Mouse (Mus musculus) embryo, embryonic 10 days (tissue): ENCODE results near the gene Kantr.
A peak's percentile ranks its signal among the peaks of the same experiment; 100 is the strongest.
"Not testable (repeated sequence)": the region's sequence is repeated elsewhere in the genome, so short reads cannot be mapped to it uniquely, and the experiment has no call there.

ENCODE experiments used
- DNase-seq: peaks from one replicate; pipeline ENCODE4 v3.0.0-alpha.2; 2015; ENCODE audit warnings: low spot score

Kantr gene

DNA sequence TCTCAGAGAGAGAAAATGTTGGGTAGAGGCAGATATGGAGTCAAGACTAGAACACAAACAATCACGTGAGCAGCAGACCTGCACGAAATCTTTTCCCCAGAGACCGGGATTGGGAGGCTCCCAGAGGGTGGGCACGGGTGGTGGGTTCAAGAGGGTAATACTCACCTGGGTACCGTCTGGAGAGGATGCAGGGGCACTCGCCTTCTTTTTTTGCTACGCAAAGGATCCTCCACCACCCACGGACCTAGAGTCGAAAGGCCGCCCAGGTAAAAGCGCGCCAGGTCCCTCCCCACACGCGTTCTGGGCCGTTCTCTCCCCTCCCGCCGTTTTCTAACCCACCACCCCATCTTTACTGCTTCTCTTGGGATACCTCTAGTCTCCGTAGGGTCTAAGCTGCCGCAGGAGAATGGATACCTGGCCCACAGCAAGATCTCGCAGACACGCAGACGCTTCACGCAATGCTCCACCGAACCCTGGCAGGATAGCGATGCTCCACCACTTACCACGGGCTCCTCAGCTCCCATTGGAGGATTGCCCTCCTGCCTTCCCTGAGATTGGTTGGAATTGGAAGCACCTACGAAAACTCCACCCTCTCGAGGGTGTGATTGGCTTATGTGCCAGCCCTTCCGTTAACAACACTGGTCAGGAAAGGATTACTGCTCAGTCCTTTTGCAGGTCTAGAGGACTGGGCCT lies at the start of gene Kantr:
TSS of gene Kantr (minus strand) at position 500 of the 693 bp plus-strand sequence.
- peak; percentile 85 for DNase-seq

DNA sequence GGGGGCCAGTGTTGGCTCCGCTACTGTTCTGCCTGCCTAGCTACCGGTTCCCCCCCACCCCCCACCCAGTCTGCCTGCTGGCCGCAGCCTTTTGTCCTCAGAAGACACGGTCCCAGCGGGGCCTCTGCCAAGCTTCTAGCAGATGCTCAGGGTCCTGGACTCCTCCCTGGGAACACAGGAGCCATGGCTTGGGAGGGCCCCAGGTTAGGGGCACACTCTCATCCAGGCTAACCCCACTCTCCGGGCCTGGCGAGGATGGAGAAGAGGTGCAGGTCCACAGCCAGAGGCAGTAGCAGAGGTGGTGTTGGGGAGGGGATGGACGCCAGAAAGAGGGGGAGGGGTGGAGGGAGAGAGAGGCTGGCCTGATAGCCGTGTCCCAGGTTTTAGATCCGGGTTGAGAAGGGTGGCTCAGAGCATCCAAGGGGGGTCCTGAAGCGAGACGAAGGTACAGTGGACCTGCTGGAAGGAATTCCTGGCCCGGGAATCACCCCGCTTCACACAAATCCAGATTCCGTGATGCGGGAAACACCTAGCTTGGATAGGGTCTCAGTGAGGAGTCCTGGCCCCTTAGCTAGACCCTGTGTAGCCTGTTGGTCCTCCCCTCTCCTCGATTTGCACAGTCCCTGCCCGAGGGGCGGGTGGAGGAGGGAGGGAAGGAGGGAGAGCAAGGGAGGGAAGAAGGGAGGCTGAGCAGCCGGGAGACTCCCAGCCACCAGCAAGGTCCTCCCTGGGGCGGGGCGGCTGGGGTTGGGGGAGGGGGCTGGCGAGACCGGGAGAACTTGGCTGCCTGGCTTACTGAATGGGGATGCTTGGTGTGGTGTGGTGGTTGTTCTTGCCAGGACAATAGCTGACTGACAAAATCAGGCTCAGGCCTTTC lies 41.3 kb upstream of the Kantr start, which contains the start of gene Gpr173:
TSS of gene Gpr173 (minus strand) at position 308 of the 877 bp plus-strand sequence.
- DNase-seq = peak; percentile 71

DNA sequence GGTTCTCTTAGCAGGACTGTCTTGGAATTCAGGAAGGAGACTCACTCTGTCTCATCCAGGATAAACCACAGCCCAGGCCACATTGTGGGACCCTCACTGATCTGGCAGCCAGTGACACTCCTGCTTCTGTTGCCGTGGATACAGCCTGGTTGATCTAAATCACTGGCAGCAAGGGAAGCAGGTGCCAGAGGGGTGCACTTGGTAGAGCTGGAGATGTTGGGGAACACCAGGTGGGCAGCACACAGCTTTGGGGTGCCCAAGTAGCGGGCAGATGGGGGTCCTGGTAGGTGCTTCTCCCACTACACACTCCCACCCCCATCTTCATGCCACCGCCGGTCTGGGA lies 40.7 kb upstream of the Kantr start:
- DNase-seq = peak; percentile 20

DNA sequence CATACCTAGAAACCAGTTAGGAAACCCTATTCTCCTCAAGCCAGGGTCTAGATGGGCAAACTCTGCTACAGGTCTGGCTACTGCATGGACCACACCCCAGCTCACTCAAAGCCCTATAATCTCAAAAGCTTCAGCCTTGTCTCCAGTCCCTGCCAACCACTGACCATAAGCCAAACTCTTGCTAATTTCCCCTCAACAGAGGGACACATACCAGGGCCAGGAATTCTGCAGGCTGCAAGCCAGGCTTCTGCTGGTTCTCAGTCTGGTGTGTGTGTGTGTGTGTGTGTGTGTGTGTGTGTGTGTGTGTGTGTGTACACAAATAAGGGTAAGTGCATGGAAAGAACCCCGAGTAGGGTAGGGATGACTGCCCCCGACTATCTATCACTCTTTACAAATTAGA lies 39.1 kb upstream of the Kantr start:
- DNase-seq = no peak

DNA sequence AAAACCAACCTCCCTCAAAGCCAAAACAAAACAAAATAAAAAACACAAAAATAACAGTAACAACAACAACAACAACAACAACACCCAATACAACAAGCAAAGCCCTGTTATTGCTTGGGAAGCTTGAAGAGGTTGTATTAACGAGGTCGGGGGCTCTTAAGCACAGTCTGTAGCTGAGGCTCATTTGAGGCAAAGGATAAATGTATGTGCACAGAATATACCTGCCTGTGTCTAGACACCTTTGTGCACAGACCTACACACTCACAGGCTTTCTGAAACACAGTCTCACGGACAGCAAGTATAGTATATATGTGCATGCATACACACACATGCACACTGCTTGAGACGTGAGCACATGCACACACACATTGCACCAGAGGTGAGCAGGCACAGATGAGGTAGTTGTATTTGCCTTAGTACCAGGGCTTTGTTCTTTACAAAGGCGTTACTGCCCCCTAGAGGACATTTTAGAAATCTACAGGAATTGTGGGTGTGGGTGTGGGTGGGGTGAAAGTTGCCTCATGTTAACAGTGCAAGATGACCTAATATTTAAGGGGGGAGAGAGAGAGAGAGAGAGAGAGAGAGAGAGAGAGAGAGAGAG lies 25.4 kb upstream of the Kantr start:
- peak; percentile 73 for DNase-seq

DNA sequence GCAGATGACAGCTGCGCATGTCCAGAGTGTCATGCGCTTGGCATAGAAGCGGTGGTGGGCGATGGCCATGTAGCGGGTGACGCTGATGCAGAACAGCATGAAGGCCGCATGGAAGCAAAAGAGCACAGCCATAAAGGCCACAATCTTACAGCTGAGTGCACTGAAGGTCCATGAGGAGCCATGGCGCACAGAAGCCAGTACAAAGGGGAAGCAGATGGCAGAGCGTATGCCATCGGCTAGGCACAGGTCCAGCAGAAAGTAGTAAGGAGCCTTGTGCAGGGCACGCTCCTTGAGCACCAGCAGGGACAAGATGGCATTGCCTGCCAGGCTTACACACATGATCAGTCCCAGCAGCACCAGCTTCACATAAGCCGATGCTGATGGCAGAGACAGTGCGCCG lies 19.7 kb upstream of the Kantr start:
- DNase-seq = no peak

DNA sequence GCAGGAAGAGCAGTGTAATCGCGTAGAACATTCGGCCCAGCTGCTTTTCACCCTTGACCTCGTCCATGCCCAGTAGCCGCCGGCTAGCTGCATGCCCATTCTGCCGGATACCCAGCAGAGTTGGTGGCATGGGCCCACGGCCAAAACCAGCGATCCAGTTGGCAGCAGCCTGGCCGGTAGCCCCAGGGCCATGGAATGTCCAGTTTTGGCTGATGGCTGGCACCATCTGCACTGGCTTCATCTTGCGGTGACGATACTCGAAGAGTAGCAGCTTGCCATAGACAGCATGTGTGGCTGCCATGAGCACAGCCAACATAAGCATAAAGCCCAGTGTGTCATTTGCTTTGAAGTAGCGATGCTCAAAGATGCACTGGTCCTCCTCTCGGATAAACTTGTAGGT lies 19.3 kb upstream of the Kantr start:
- no peak for DNase-seq

DNA sequence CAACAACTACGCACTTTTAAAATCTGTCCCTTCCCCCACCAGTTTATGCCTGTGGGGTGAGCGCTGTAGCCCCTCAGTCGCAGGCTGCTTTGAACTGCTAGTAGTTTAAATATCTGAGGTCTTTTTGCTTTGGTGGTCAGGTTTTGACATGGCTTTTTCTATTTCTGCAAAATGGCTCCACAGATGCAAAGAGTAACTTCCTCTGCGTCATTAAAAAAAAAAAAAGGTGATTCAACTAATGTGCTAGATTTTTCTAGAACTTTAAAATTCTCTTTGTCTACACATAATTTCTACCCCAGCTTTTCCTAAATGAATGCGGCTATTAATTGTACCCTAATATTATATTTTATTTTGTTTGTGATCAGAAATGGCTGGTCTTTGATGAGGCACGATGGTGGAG lies 15.6 kb upstream of the Kantr start:
- DNase-seq = no peak

DNA sequence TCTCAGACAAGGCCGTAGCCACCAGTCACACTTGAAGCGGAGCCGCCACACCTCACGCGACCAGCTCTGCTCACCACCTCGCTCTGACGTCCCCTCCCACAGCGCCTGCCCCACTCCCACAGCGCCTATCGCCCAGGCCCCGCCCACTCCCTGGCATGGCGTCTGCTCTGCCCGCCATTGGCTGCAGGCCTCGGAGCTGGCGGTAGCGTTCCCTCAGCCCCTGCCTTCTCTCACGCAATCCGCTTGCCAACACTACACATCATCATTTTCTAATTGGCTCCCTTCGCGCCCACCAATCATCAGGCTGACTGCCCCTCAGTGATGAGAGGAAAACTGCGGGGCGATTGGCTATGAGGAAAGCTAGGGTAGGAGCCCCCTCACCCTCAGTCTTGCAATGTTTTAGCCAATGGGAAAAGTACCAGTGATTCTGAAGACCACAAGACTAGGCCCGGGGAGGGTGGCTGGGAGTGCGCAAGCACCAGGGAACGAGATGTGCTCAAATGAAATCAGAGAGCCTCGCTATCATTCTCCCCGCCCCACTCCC lies 15.1 kb upstream of the Kantr start, which contains the start of gene Tspyl2:
TSS of gene Tspyl2 (minus strand) at position 68 of the 544 bp plus-strand sequence.
- peak; percentile 94 for DNase-seq

DNA sequence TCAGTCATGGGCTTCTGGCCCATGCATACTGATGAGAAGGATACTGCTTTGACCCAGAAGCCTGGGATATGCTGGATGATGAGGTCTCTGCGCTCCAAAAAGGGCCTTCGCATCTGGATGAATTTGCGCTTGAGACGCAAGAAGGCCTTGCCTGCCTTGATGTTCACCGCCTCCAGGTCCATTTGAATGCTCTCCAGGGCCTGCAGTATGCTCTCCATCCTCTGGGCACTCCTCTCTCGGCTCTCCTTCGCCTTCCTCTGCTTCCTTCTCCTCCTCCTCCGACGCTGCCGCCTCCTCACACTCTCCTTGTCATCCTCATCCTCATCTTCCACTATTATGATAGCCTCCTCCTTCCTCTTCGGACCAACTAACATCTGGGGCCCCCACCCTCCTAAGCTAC lies 14.2 kb upstream of the Kantr start:
- DNase-seq = peak; percentile 17

DNA sequence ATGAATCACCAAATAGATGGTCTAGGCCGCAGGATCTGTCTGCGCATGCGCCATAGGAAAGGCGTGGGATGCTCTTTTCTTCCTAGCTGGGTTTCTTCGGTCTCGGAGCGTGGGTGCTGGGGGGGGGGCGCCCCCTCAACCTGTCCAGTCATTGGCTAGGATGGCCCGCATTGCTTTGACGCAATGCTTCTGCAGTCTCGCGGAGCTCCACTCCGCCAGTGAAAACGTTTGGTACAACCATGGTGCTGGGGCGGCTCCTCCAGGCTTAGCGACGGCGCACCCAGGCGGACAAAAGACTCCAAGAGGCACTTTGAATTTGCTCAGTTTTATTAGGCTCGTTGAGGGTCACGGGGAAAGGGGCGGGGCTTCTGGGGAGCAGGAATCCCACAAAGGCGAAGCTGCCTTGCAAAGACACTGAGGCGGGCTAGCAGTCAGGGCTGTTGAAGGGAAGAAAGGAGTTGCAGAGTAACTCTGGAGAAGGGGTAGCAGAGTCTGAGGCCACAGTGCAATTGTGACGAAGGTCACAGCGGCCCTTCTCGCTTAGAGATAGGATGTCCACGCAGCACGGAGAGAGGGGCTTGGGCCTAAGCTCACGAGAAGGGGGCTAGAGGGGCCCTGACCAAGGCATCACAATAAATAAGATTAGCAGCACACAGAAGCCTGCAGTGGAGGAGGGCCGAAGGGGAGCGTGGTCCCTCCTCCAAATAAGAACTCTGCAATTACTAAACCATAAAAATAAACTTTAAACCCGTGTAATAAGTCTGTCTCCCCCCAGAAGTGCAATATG lies 9.4 kb upstream of the Kantr start:
- DNase-seq = peak; percentile 89

DNA sequence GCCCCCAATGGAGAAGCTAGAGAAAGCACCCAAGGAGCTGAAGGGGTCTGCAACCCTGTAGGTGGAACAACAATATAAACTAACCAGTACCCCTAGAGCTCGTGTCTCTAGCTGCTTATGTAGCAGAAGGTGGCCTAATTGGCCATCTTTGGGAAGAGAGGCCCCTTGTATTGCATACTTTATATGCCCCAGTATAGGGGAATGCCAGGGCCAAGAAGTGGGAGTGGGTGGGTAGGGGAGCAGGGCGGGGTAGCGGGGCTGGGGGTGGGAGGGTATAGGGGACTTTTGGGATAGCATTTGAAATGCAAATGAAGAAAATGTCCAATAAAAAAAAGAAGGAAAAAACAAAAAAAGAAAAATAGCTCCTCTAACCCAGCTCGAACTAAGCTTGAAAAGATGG lies 8.8 kb upstream of the Kantr start:
- DNase-seq = not testable (repeated sequence)

DNA sequence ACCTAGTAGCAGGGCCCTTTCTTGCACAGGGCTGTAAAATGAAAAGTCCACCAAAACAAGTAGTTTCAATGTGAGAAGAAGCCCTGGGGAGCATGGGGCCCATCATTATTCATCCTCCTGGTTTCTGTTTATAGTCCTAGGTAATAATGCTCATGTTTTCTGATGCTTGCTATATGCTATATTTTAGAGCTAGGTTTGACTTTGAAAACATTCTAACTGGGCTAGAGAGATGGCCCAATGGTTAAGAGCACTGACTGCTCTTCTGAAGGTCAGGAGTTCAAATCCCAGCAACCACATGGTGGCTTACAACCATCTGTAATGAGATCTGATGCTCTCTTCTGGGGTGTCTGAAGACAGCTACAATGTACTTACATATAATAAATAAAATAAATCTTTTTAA lies 2.1 kb upstream of the Kantr start:
- DNase-seq = not testable (repeated sequence)

DNA sequence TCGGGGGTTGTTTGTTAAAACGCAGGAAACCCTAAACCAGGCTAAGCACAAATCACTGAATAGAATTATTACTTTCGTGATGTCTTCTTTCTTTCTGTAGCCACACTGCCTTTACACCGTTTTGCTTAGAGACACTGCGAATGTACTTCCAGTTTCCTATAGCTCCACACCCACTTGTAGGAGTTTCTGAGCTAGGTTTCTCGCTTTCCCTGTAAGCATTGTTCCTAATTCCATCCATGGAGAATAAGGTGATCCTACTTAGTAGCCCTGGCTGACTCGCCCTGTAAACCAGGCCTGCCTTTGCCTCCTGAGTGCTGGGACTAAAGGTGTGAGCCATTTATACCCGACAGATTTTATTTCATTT lies 376 bp upstream of the Kantr start:
- DNase-seq = no peak

DNA sequence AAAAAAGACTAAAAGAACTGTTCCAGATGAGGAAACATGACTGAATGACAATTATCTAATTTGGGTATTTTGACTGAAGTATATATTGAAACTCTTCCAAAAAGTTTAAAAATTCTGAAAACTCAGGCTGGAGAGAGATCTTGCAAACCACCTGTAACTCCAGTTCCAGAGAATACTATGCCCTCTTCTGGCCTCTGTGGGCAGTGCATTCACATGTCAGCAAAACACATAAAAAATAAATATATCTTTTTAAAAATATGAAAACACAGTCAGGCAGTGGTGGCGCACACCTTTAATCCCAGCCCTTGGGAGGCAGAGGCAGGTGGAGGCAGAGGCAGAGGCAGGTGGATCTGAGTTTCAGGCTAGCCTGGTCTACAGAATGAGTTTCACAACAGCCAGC lies 3.7 kb downstream of the Kantr start:
- DNase-seq = no peak

DNA sequence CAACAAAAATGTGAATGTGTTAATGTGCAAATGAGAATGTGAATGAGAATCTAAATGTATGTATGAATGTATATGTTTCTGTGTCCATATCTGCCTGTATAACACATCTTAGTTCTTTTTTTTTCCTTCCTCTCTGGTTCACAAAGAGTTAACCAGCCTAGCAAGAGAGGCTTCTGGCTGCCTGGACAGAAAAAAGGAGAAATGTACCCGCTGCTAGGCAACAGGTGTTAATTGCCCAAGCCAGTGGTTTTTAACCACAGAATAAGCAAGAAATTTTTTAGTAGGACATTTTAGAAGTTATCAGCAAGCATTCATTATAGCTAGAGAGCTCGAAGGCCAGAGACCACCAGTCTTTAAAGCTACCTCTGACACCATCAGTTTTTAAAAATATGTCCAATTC lies 4.5 kb downstream of the Kantr start:
- DNase-seq = no peak

DNA sequence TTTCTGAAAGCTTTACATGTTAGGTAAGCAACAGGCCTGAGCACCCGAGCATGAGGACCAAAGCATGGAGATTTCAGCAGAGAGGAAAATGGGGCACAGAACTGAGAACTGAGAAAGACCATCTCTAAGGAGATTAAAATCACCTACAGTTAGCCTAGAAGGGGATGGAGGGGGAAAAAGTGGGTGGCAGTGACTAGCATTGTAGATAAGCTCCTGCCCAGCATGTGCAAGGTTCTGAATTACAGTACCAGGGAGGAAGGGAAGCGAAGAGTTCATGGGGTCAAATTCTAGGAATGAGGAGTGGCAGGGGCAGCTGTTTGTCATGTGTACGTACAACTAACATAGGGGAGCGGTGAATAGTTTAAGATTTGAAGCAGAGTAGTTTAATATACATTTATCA lies 6.8 kb downstream of the Kantr start:
- DNase-seq = no peak

DNA sequence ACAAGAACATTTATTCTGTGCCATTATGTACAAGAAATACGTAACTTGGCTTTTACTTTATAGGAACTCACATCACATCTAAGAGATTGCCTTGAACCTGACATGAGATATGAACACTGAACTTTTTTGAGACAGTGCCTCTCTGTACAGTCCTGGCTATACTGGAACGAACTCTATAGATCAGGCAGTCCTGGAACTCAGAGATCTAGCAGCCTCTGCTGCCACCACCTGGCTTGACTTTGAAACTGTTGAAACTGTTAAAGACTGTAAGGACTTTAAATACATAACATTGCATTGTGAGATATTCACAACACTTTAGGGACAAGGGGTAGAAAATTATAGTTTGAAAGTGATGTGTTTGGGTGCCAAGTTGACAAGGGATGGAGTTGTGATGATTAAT lies 19.4 kb downstream of the Kantr start:
- peak; percentile 42 for DNase-seq

DNA sequence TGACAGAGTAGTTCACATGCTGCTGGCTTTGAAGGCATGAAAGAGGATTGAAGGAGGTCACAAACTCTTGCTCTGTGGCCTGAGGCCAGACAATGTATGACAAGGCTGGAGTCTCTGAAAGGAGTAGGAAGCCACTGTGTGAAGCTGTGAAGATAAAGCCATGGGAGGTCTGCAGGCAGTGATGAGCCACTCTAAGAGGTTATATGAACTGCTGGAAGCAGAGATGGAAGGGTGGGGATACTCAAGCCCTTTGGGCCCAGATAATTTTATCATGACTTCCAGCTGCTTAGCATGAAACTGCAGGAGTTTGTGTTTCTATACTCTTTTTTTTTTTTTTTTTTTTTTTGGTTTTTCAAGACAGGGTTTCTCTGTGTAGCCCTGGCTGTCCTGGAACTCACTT lies 19.9 kb downstream of the Kantr start:
- DNase-seq = peak; percentile 4

DNA sequence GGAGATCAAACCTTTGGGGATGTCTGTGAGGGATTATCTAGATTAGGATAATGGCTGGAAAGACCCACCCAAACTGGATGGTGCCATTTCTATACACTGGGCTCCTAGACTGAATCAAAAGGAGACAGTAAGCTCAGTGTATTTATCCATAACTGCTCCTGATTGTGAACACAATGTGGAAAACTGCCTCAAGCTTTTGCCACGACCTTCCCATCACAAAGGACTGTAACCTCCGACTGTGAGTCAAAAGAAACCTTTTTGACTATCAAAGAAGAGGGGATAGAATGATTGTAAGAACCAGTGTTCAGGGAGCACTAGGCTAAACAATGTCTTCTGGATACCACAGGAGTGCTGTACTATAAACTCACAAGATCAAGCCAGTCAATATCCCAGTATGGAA lies 21.1 kb downstream of the Kantr start:
- no peak for DNase-seq

DNA sequence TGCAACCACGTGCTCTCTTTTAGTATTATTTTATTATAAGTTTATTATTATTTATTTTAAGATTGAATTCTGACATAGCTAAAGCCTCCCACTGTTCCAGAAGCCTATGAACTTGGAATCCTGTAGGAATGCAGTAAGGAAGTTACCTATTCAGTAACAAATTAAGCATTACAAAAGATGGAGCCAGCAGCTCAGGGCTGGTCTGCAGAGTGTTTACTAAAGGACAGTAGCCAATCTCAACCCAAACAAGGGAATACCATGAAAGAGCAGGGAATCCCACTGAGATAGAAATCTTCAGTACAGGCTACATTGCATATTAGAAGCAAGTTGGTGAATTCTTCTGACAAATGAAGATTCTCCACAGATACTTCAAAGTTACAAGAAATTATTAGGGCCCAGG lies 40.3 kb downstream of the Kantr start:
- not testable (repeated sequence) for DNase-seq

DNA sequence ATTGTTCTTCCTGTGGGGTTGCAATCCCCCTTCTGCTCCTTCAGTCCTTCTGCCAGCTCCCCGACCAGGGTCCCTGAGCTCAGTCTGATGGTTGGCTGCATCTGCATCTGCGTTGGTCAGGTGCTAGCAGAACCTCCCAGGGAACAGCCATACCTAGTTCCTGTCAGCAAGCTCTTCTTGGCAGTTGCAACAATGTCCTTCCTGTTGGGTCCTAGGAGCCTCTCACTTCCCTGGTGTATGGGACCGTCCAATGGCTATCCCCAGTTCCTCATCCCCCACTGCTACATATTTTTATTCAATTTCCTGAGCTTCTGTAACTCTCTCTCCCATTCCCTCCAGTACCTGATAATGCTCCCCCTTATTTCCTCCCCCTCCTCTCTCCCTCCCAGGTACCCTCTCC lies 42.5 kb downstream of the Kantr start:
- no peak for DNase-seq
